Mouse (Mus musculus): ENCODE measurements around the gene Lbhd1. TPM values are rescaled to one million over a fixed set of nuclear protein-coding genes. Genes with fewer than 3 reads are reported as not detected.

The Lbhd1 gene
- total and polyA plus RNA-seq, 3 experiments: 15.5 to 123 (median 46.5) TPM

DNA sequence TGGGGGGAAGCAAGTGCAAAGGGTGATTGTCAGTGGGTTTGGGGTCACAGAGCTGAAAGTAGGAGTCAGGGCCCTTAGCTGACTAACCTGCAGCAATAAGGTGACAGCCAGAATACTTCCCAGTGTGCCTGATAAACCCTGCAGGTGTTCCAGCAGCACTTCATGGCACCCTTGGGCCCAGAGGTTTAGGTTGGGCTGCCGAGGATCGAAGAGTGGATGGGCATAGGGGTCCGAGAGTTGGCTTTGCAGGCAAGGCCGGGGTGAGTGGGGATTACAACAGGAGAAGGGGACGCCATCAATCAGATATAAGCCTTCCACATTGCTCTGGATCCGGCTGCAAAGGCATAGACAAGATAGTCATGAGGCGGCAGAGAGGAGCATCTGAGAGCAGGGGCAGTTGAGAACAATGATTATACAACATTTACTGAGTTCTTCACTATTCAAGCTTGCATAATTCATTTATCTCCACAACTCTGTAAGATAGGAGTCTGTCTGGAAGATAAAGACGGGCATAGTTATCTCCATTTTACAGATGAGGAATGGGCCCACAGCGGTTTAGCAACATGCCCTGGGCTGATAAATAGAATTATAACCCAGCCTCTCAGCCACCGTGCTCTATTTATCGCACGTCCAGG is 44.5 kb downstream of the Lbhd1 start:
- DNase-seq (ENCODE audit: low read depth, low spot score): peak; percentile 83
- H3K27ac ChIP-seq (ENCODE audit: control insufficient read depth, low read depth, low read length): peak overlapping the region; percentile 75
- no peaks in the 10 kb centered on the region for H3K9me3 ChIP-seq (replicated peaks; ENCODE audit: insufficient read depth, low read length)
- TF ChIP-seq MEF2A (IDR thresholded peaks at IDR 0.05; ENCODE audit: extremely low read depth, insufficient replicate concordance, low read depth, low read length, poor library complexity, severe bottlenecking) (0 out of 2 replicates have a peak, but pooled peaks have one; percentile 71), RCOR1 (IDR thresholded peaks at IDR 0.05; ENCODE audit: low read depth, low read length) (peak; percentile 98), ETS1 (IDR thresholded peaks at IDR 0.05; ENCODE audit: low read depth, low read length) (peak; percentile 99), SMC3 (IDR thresholded peaks at IDR 0.05; ENCODE audit: low read depth, low read length) (no peak), GABPA (IDR thresholded peaks at IDR 0.05; ENCODE audit: low read depth, low read length) (no peak), MYB (IDR thresholded peaks at IDR 0.05; ENCODE audit: low read depth, low read length) (peak; percentile 76), SIN3A (IDR thresholded peaks at IDR 0.05; ENCODE audit: low read length) (peak; percentile 94), MAZ (IDR thresholded peaks at IDR 0.05; ENCODE audit: low read depth, low read length) (peak; percentile 88), JUND (IDR thresholded peaks at IDR 0.05; ENCODE audit: low read depth, low read length) (no peak), TCF12 (IDR thresholded peaks at IDR 0.05; ENCODE audit: low read depth, low read length) (peak; percentile 100), ZKSCAN1 (IDR thresholded peaks at IDR 0.05; ENCODE audit: low read depth, low read length) (no peak), TBP (IDR thresholded peaks at IDR 0.05; ENCODE audit: low read depth, low read length) (no peak), USF1 (IDR thresholded peaks at IDR 0.05; ENCODE audit: low read depth, low read length) (0 out of 2 replicates have a peak, but pooled peaks have one; percentile 25), TAL1 (IDR thresholded peaks at IDR 0.05; ENCODE audit: low read length) (peak; percentile 77), CHD2 (IDR thresholded peaks at IDR 0.05; ENCODE audit: low read length) (peak; percentile 21; the same call in 1 of the 2 replicates), HCFC1 (IDR thresholded peaks at IDR 0.05; ENCODE audit: low read depth, low read length) (peak; percentile 65), NRF1 (IDR thresholded peaks at IDR 0.05; ENCODE audit: insufficient read depth, low read depth, low read length, poor library complexity, severe bottlenecking) (no peak), MYC (IDR thresholded peaks at IDR 0.05; ENCODE audit: low read depth, low read length) (peak; percentile 63; the same call in 1 of the 2 replicates), MAX (IDR thresholded peaks at IDR 0.05; ENCODE audit: low read length) (peak; percentile 55; the same call in 1 of the 2 replicates), BHLHE40 (IDR thresholded peaks at IDR 0.05; ENCODE audit: borderline replicate concordance, low read depth, low read length) (peak; percentile 80), POLR2AphosphoS5 (IDR thresholded peaks at IDR 0.05; ENCODE audit: borderline replicate concordance, low read depth, low read length) (no peak), NELFE (IDR thresholded peaks at IDR 0.05; ENCODE audit: low read depth, low read length) (no peak), MXI1 (IDR thresholded peaks at IDR 0.05; ENCODE audit: low read depth, low read length) (peak; percentile 84), UBTF (IDR thresholded peaks at IDR 0.05; ENCODE audit: borderline replicate concordance, insufficient read depth, low read depth, low read length) (no peak), KAT2A (conservative IDR thresholded peaks at IDR 0.05; ENCODE audit: low read depth, low read length) (peak; percentile 58), ZC3H11A (IDR thresholded peaks at IDR 0.05; ENCODE audit: low read depth, low read length) (peak; percentile 17; the same call in 1 of the 2 replicates), CTCF (IDR thresholded peaks at IDR 0.05 in 2 of 3, conservative IDR thresholded peaks at IDR 0.05 in 1 of 3; ENCODE audit: control insufficient read depth in 1 of 3, insufficient read depth in 1 of 3, low read depth in 2 of 3, low read length in 3 of 3, poor library complexity in 1 of 3, severe bottlenecking in 1 of 3) (no peak), GATA1 (IDR thresholded peaks at IDR 0.05; ENCODE audit: low read depth, low read length) (peak; percentile 99), CHD1 (IDR thresholded peaks at IDR 0.05; ENCODE audit: low read depth, low read length) (no peak), POLR2A (IDR thresholded peaks at IDR 0.05; ENCODE audit: control insufficient read depth in 1 of 2, insufficient read depth in 1 of 2, low read depth in 1 of 2, low read length in 2 of 2, poor library complexity in 1 of 2) (no peak), EP300 (IDR thresholded peaks at IDR 0.05; ENCODE audit: low read depth in 1 of 2, low read length in 2 of 2) (peak; percentile 98), ELF1 (IDR thresholded peaks at IDR 0.05; ENCODE audit: low read depth, low read length) (peak; percentile 63; the same call in 1 of the 2 replicates), ZMIZ1 (IDR thresholded peaks at IDR 0.05; ENCODE audit: low read depth, low read length) (peak; percentile 62; the same call in 1 of the 2 replicates), ZNF384 (IDR thresholded peaks at IDR 0.05; ENCODE audit: low read depth, low read length) (peak; percentile 34; the same call in 1 of the 2 replicates), E2F4 (IDR thresholded peaks at IDR 0.05; ENCODE audit: borderline replicate concordance, low read depth, low read length) (no peak), RAD21 (IDR thresholded peaks at IDR 0.05; ENCODE audit: low read depth, low read length) (no peak)

More for the DNA sequence above, 44.5 kb downstream of the Lbhd1 start:
- H3K36me3 ChIP-seq (ENCODE audit: control insufficient read depth in 1 of 2, insufficient read depth in 2 of 2, low read length in 2 of 2): peaks cover 0 to 27% of the 10 kb centered on the region in 2 experiments; a peak in 2 of 4 replicates
- peaks cover 20 to 37% of the 10 kb centered on the region in 2 experiments for H3K4me1 ChIP-seq (ENCODE audit: control insufficient read depth in 1 of 2, insufficient read depth in 2 of 2, low read length in 2 of 2)
- H3K4me3 ChIP-seq (ENCODE audit: control insufficient read depth in 1 of 2, insufficient read depth in 1 of 2, low read depth in 2 of 2, low read length in 2 of 2): 0 out of 4 replicates have a peak overlapping the region, but pooled peaks of 1 of the 2 experiments have one; percentile 14
- no peaks in the 10 kb centered on the region for H3K27me3 ChIP-seq (ENCODE audit: control insufficient read depth in 1 of 2, insufficient read depth in 2 of 2, low read length in 2 of 2)
- H3K9ac ChIP-seq (ENCODE audit: control insufficient read depth, low read depth, low read length, poor library complexity, severe bottlenecking): no peak overlapping the region
- H3K79me2 ChIP-seq (ENCODE audit: control insufficient read depth, insufficient read depth, low read length, poor library complexity): no peaks in the 10 kb centered on the region; the same call in none of the 2 replicates
